Mouse (Mus musculus) kidney, adult 2 months (tissue): ENCODE data around the gene Olfr622.

Experiments used
- CTCF ChIP-seq: fragments of 200-500 bp; conservative IDR thresholded peaks from 2 replicates; pipeline ENCODE4 v1.5.1; 2011; ENCODE audit warnings: low read depth, mild to moderate bottlenecking, control low read depth, low read length, moderate library complexity, mixed read lengths; ENCODE audit not compliant: insufficient read depth, insufficient read length
- POLR2A ChIP-seq: fragments of 200-500 bp; IDR thresholded peaks from one replicate; pipeline ENCODE4 v1.6.1; 2011; ENCODE audit warnings: low read depth, low read length, control low read depth

DNA sequence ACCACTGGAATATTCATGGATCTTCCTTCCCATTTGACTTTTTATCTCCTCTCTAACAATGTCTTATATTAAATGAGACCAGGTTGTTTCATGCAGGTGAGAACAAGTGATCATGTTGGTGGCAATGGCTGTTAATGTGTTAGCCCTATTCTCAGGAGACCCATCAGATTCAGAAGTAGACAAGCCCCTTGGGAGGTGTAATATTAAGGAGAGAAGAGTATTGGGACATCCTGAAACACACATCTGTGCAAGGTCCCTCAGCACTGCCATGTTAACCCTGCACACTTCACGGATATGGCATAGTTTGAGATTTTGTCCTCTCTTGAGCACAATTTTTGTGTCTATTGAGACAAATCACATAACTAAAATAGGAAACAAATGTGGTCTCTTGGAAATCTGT lies at the start of gene Olfr622:
- no peak for TF ChIP-seq POLR2A
- no peak for TF ChIP-seq CTCF
